Mouse (Mus musculus): ENCODE measurements at regions not wholly inside any gene's neighbourhood (a gene's known extent, or its start where the extent isn't known, plus 50 kb on each side); places are given as distances from the start of the nearest gene placed in this dataset.

GRCm38 (mm10) chr1:22222836-22223235, 261.1 kb upstream of the Kcnq5 start:
- Histone ChIP-seq H3K27ac (no peak overlapping the region), H3K4me3 (no peak overlapping the region)
- TF ChIP-seq CTCF (IDR thresholded peaks at IDR 0.05), result no peak
- intact Hi-C loops (cut with DNase I), result loop anchor here (1.0 kb wide), 1 partner anchor 22 kb away; no protein-coding TSS in a partner anchor
- DNase-seq (ENCODE audit: extremely low spot score in 1 of 2, low spot score in 2 of 2), result no peak

- no peak for DNase-seq (ENCODE audit: extremely low spot score in 1 of 2, low spot score in 2 of 2)
- peak overlapping the region; percentile 72; the same call in 1 of the 2 replicates for H3K27ac ChIP-seq
- TF ChIP-seq CTCF (IDR thresholded peaks at IDR 0.05), result no peak
- intact Hi-C loops (cut with DNase I), result loop anchor here (5.0 kb wide), 2 partner anchors 51 to 249 kb away; partner anchors contain the start of gene Kcnq5
- H3K4me3 ChIP-seq, result no peak overlapping the region
Measured at GRCm38 (mm10) chr1:22211795-22212194, 250.1 kb upstream of the Kcnq5 start.

- intact Hi-C loops (cut with DNase I), result loop anchor here (5.0 kb wide), 2 partner anchors 51 to 249 kb away; partner anchors contain the start of gene Kcnq5
- Histone ChIP-seq H3K4me3 (no peak overlapping the region), H3K27ac (peak overlapping the region; percentile 72)
- no peak for TF ChIP-seq CTCF (IDR thresholded peaks at IDR 0.05)
- no peak for DNase-seq (ENCODE audit: extremely low spot score in 1 of 2, low spot score in 2 of 2)
Measured at GRCm38 (mm10) chr1:22211232-22211631, 249.5 kb upstream of the Kcnq5 start.

GRCm38 (mm10) chr1:22210621-22211020, 248.9 kb upstream of the Kcnq5 start:
- peak in 1 of 2 experiments; percentile 24 for DNase-seq (ENCODE audit: extremely low spot score in 1 of 2, low spot score in 2 of 2)
- peak overlapping the region; percentile 37 for H3K27ac ChIP-seq
- H3K4me3 ChIP-seq, result no peak overlapping the region
- TF ChIP-seq CTCF (IDR thresholded peaks at IDR 0.05), result no peak
- intact Hi-C loops (cut with DNase I), result loop anchor here (1.0 to 5.0 kb wide), 3 partner anchors 35 to 248 kb away; partner anchors contain the start of gene Kcnq5

- no peak for DNase-seq (ENCODE audit: extremely low spot score in 1 of 2, low spot score in 2 of 2)
- Histone ChIP-seq H3K27ac (no peak overlapping the region), H3K4me3 (no peak overlapping the region)
- intact Hi-C loops (cut with DNase I), result no loop called here
- no peak for TF ChIP-seq CTCF (IDR thresholded peaks at IDR 0.05)
Measured at GRCm38 (mm10) chr1:22208287-22208686, 246.5 kb upstream of the Kcnq5 start.

- TF ChIP-seq CTCF (IDR thresholded peaks at IDR 0.05), result no peak
- no peak for DNase-seq (ENCODE audit: extremely low spot score in 1 of 2, low spot score in 2 of 2)
- intact Hi-C loops (cut with DNase I), result no loop called here
- Histone ChIP-seq H3K27ac (no peak overlapping the region), H3K4me3 (no peak overlapping the region)
Measured at GRCm38 (mm10) chr1:22206935-22207334, 245.2 kb upstream of the Kcnq5 start.

GRCm38 (mm10) chr1:22167621-22168181, 206.0 kb upstream of the Kcnq5 start:
- Histone ChIP-seq H3K27ac (no peak overlapping the region), H3K4me3 (no peak overlapping the region)
- intact Hi-C loops (cut with DNase I), result no loop called here
- no peak for DNase-seq (ENCODE audit: extremely low spot score in 1 of 2, low spot score in 2 of 2)
- TF ChIP-seq CTCF (IDR thresholded peaks at IDR 0.05), result no peak

GRCm38 (mm10) chr1:22136571-22137122, 174.9 kb upstream of the Kcnq5 start:
- intact Hi-C loops (cut with DNase I), result no loop called here
- Histone ChIP-seq H3K4me3 (no peak overlapping the region), H3K27ac (no peak overlapping the region)
- no peak for DNase-seq (ENCODE audit: extremely low spot score in 1 of 2, low spot score in 2 of 2)
- TF ChIP-seq CTCF (IDR thresholded peaks at IDR 0.05), result no peak

- Histone ChIP-seq H3K4me3 (no peak overlapping the region), H3K27ac (no peak overlapping the region)
- intact Hi-C loops (cut with DNase I), result no loop called here
- TF ChIP-seq CTCF (IDR thresholded peaks at IDR 0.05), result no peak
- no peak for DNase-seq (ENCODE audit: extremely low spot score in 1 of 2, low spot score in 2 of 2)
Measured at GRCm38 (mm10) chr1:22118266-22118772, 156.6 kb upstream of the Kcnq5 start.

- Histone ChIP-seq H3K27ac (no peak overlapping the region), H3K4me3 (no peak overlapping the region)
- intact Hi-C loops (cut with DNase I), result no loop called here
- no peak for DNase-seq (ENCODE audit: extremely low spot score in 1 of 2, low spot score in 2 of 2)
- no peak for TF ChIP-seq CTCF (IDR thresholded peaks at IDR 0.05)
Measured at GRCm38 (mm10) chr1:22116466-22116865, 154.7 kb upstream of the Kcnq5 start.

- Histone ChIP-seq H3K4me3 (no peak overlapping the region), H3K27ac (no peak overlapping the region)
- peak; percentile 27 for TF ChIP-seq CTCF (IDR thresholded peaks at IDR 0.05)
- intact Hi-C loops (cut with DNase I), result no loop called here
- no peak for DNase-seq (ENCODE audit: extremely low spot score in 1 of 2, low spot score in 2 of 2)
Measured at GRCm38 (mm10) chr1:22105496-22105895, 143.8 kb upstream of the Kcnq5 start.

GRCm38 (mm10) chr1:22071405-22072117, 109.8 kb upstream of the Kcnq5 start:
- Histone ChIP-seq H3K4me3 (no peak overlapping the region), H3K27ac (no peak overlapping the region)
- intact Hi-C loops (cut with DNase I), result no loop called here
- TF ChIP-seq CTCF (IDR thresholded peaks at IDR 0.05), result no peak
- no peak for DNase-seq (ENCODE audit: extremely low spot score in 1 of 2, low spot score in 2 of 2)
